Mouse (Mus musculus) CD8-positive naive resting alpha-beta T cell, adult 2 months (primary cell): ENCODE measurements around the gene Camk2d.

Experiments
- DNase-seq, 2 experiments: peaks; one replicate each; pipeline ENCODE4 v3.0.0; 2022; ENCODE audit warnings: low read depth in 2 of 2, low spot score in 2 of 2

The Camk2d gene

DNA sequence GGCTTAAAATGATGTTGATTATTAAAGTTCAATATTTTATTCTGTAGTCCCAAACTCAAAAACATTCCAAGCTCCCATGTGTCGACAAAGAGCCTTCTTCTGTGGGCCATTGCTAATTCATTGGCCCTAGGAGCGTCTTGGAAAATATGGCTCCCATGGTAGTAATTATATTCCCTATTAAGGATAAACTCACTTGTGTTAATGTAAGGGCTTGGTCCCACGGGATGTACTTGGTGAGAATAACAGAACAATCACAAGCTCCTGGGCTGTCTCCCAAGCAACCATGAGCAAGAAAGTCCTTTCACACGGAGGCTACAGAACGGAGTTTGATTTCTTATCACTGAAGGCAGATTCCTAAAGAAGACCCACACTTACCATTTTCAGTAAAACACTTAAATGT, 208.9 kb downstream of the Camk2d start:
- DNase-seq, result no peak

DNA sequence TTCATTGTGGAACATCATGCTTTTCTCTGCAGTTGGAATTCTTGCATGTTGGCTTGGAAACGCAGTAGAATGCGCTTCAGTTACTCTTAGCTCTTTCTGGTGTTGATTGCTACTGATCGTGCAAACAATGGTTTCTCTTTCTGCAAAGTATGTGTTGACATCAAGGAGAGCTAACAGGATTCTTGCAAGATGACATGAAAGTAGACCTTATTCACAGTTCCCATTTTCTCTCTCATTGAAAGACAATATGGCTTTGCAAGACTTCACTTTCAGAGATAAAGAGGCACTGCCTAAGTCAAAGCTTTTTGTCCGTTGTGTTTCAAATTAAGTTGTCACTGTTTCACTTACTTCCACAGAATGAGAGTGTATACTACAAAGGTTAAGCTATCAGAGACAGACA, 210.0 kb downstream of the Camk2d start:
- no peak for DNase-seq

DNA sequence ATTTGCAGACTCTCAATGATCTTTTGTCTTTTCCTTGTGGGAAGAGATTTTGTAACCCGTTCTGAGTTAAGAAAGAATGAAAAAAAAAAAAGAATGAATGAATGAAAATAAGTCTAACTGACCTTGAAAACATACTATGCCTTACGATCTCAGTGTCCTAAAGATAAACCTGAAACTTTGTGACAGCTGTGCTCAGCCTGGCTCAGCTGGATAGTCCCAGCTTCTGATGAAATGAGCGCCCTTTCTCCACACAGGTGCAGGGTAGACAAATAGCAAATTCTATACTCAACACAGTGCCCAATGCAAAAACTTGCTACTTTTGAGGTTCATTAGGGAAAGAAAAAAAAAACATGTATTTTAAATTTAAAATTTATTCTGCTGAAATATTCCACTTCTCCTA, 213.8 kb downstream of the Camk2d start:
- no peak for DNase-seq

DNA sequence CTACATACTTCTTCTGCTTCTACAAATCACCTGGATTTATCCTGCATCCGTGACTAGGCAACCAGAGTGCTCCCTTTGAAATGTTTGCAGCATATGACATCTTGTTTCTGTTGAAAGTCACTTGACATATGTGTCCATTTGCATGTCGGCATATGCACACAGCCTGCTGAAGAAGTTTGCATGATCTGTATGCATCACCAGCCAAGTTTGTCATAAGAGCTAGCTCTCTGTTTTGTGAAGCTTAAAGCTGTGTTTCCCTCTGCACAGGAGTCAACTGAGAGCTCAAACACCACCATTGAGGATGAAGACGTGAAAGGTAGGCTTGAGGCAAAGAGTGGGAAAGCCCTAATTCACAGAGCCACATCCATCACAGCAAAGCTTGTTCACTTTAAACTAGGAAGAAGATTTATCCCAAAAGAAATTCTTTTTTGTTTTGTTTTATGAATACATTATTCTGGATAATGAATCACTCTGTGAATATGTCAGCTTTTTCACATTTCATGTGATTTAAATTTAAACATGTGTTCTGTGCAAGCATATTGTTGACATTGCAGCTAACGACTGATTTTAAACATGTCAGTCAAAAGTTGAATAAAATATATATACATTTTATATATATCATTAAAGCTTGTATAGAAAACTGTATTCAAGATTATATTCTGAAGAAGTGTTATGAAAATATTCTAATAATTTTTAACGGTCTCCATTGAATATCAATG, 214.4 kb downstream of the Camk2d start:
- DNase-seq, result no peak

DNA sequence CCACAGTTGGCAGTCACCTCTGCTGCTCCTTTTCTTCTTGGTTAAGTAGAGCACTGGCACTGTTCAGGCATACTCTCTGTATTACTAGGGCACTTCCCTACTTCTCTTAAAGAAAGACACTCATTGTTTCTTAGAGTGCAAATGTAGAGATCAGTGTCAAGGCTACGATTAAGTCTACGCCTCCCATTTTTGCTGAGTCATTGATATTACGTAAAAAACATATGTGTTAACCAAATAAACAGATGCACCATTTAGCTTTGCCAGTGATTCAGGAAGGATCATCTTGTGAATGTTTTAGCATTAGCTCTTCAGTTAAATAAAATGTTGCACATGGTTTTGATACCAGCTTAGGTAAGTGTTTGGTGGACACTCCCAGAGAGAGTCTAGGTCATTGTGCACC, 215.5 kb downstream of the Camk2d start:
- no peak for DNase-seq

DNA sequence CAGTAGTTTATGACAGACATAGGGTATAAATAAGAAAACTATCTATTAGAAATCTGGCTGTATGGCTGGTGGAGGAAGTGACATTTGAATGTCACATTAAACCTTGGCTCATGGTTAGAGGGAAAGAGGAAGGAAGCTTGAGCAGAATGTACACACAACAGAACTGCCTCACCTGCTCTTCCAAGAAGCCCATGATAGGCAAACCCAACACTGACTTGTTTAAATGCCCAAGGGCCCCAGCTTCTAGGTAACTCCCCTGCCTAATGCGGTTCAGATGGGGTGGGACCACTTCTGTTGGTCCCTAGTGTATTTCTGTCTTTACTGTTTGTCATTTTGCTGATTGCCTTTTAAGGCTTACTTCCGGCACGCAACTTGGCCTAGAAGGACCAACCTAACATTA, 226.3 kb downstream of the Camk2d start:
- no peak for DNase-seq

DNA sequence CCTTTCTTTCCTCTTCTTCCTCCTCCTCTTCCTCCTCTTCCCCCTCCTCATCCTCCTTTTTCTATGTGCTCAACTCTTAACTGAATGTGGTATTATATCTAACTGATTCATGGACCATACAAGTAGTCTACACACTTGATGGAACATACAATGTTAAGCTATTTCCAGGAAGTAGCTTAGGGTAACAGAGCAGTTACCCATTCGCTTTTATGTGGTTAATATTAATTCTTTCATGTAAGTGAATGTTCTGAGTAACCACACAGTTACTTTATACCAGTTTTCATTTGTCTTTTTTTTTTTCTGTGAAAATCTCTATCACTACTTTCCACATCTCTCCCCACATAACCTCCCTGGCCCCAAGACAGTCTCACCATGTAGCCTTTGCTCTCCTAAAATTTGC, 228.8 kb downstream of the Camk2d start:
- no peak for DNase-seq

DNA sequence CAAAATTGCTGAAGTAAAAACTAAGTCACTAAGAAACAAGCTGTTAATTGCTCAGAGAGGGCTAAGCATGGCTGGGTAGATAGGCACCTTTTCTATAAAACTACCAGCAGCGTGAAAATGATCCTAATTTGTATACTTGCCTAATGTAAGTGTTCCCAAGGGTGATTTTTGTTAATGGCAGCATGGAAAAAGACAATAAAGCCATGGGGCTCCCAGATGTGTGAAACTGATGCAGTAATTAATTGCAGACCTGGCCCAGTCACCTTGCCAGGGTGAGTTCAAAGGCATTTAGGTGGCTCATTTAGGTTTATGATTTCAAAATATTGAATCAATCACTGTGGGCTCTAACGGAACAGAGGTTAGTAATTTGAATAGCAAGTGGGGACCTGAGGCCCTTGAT, 230.1 kb downstream of the Camk2d start:
- no peak for DNase-seq

DNA sequence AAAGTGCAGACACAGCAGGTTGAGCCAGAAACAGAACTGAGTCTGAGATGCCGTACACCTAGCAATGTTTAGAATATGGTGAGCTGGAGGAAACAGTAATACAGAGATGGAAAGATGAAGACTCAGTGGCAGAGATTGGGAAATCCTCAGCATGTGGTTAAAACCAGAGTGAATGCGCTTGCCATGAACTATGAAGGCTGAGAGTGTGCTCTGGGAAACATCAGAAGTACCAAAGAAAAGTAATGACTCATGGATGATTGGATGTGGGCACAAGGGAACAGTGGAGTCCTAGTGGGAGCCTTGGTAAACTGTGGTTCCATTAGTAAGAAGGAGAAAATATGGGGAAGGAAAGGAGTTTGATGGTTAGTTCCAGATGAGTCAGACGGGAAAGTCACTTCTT, 231.8 kb downstream of the Camk2d start:
- DNase-seq, result no peak

DNA sequence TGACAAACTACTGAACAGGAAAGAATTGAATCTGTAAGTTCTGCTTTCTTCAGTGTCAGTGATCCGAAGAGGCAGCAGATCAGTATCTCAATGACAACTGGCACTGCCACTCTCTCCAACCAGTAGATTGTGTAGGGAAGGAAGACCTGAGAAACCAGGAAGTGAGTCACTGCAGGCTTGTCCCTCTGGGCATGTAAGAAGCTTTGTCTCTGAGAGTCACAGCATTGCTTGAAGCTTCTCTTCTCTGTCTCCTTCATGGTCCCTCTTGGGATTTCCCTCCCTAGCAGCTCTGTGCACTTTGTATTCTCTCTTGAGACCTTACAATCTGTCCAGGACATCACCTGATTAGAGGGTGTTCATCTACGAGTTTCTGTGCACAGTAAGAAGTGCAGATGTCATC, 233.7 kb downstream of the Camk2d start:
- DNase-seq, result no peak

DNA sequence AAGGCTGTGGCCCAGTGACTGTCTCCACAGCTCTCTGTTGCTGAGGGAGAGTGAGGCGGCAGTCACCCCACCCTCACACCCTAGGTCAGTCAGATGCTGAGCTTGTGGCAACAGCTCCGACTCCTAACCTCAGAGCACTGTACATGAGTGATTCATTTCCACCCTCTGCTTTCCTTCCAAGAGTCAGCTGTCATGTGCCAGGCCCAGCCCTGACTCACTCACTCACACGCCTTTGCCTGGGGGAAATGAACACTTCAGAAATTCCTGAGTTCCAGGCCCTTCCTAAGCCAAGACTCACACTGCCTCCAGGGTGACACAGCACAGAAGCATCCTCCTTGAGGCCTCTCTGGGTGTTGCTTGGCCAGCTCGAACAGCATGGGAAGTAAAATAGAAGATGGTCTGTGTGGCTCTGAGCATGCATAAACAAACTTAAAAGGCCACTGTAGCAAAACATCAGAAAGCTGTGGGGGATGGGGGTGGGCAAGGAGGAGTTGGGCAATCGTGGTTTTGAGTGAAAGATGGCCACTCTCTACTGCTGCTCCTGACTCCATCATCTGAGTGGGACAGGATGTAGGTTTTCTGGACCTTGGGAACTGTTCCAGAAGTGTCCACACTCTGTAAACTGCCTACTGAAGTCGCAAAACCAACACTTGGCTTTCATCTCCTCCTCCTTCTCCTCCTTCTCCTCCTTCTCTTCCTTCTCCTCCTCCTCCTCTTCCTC, 235.5 kb downstream of the Camk2d start:
- no peak for DNase-seq

DNA sequence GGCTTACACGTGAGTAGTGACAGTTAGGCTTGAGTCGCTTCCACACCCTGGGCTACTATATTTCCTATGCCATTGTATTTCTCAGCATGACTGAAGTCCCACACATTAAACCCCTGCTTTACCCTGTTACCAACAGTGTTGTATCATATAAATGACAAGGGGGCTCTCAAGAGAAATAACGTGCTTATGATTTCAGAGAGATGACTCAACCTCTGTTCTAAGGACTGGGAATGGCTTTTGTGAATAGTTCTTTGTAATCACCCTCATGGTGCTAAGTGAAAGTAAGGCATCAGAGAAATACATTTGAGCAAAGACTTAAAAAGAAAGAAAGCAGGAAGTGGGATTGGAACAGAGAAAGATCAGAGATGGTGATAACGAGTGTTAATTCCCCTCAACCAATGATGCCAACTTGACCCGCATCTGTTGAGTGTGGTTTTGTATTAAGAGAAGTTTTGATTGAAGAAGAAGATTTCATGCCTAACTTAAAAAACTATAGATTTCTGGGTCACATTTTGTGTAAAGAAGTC, 238.6 kb downstream of the Camk2d start:
- peak in 1 of 2 experiments; percentile 1 for DNase-seq

DNA sequence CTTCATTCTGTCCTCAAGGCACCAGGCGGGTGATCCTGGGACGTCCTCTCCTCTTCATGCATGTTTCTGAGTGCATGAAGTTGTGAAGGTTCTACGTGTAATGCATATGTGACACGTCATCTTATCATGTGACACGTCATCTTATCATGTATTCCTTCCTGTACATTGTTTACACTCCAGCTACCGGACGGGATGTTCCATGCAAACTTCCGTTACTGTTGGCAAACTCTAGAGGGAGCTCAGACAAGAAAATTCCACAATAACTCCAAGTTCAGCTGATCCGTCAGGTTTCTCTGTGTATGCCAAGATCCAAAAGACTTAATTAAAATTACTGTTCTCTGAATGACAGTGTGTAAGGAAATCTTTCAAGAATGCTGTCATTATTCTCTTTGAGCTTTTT, 246.7 kb downstream of the Camk2d start:
- DNase-seq, result no peak

DNA sequence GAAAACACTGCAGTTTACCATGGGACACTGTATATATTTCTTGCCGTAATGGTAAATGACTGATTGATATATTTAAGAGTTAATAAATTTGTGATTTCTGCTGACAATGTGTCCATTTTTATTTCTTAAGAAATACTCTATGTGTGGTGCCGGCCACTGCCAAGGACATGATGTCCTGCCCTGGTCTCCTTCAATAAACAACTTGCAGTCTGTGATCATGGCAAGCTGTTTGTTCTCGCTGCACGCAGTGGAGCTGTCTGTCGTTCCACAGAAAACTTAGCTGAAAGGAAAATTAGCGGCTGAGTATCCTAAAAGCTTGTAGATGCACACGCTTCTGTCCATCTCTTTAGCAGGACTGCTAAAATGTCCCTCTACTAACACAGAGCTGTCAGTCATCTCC, 248.7 kb downstream of the Camk2d start:
- no peak for DNase-seq

DNA sequence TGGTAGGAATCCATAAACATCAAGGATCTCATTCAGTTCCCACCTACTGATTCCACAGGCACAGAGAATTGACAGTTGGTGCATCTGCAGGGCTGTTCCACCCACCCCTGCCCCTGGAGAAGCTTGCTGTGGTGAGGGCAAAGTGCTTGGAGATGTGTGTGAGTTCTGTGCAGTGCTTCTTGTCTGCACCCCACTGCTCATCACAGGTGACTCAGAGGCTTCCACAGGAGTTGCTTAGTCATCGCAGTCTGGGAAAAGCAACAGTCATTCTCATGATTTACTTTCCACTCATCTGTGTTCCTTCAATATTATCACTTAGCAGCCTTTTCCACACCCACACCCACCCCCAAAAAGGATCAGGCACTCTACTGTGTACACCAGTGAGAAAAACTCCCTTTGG, 252.0 kb downstream of the Camk2d start:
- no peak for DNase-seq

DNA sequence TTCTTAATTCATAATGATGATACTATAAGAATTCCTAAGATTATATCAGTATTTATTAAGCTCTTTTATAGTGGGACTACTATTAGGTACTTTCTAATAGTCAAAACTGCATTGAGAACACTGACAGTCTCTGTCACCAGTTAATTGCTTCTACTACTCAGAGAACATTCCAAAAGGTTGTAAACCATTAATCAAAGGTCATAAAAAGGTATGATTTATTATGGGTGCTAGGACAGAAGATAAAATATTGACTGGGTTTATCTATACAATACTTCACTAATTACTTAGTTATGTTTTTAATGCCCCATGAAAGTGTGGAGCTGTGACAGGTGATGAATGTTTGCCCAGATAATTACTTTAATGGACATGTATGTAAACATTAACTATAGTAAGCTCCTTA, 264.3 kb downstream of the Camk2d start:
- DNase-seq, result no peak

DNA sequence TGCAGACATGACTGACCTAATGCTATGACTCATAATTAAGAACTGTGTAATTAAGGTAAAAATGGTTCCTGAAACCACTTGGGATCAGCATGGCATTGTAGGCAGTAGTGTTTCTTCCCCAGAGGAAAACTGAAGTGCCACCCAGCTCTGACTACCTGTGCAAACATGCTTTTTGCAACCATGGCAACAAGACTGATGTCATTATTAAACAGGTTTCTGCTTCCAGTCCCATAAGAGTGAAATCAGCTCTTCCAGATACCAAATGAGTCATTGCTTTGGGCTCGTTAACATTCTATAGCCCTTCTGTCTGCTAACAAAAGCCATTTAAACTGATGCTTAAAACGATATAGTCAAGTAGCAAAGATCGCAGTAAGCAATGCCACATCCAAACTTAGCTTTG, 273.5 kb downstream of the Camk2d start:
- no peak for DNase-seq

DNA sequence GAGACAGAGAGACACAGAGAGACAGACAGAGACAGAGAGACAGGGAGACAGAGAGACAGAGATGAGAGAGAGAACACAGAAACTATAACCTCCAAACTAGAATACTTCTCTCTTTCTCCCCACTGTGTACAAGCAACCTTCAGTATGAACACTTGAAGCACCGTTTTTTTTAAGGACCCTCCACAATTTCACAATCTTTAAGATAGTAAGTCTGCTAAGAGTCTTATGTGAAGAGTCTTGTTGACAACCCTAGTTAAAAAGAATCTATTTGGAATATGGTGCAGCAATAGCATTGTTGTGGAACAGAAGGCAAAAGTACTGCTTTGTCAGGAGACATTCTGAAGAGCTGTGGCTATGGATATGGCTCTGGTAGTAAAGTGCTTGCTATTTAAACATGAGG, 274.6 kb downstream of the Camk2d start:
- DNase-seq, result no peak

DNA sequence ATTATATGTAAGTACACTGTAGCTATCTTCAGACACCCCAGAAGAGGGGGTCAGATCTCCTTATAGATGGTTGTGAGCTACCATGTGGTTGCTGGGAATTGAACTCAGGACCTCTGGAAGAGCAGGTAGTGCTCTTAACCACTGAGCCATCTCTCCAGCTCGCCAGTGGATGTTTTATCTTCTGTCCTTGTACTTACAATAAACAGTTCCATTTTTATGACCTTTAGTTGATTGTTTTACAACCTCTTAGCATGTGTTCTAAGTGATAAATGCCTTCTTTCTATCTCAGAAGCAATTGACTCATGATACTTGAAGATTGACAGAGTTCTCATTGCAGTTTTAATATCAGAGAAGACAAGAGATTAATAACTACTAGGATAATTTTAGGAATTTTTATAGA, 282.1 kb downstream of the Camk2d start:
- DNase-seq, result no peak

DNA sequence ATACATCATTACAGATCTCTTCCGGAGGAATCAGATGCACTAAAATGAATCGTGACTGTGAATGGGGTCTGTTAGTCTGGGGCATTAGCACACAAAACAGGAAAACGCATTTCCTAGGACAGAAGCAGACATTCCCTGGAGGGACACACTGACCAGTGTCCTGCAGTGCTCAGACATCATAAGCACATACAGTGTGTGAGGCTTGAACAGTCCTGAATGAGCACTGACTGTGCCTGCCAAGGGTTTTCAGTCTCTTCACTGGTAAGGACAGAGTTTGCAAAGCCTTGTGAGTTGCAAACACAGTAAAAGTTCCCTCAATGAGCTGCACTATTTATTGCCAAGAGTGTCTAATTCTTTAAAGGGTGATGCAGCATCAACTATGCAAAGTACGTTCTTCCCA, 290.0 kb downstream of the Camk2d start:
- no peak for DNase-seq

DNA sequence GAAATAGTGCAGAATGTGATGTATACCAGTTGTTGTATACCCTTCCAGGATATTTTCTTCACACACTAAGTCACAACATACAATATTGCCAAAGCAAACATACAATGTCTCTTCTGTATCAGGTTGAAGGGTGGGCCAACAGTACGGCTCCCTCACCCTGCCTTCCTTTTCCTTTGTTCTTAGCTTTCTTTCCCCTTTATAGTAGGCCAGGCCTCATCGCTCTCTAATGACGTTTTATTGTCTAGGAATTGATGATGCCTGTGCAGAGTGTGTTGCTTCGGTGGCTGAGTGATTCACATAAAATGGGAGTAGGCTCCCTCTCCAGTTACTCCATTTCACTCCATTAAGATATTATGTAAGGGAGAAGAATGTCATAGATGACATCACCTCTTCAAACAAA, 290.5 kb downstream of the Camk2d start:
- DNase-seq, result no peak
